Mouse (Mus musculus): ENCODE data around the gene Chga. TPM values are rescaled to one million over a fixed set of nuclear protein-coding genes. Genes with fewer than 3 reads are reported as not detected.

Chga gene
- polyA plus RNA-seq, 1 experiment from 2014 or later, result 27.1 TPM

GRCm38 (mm10) chr12:102598535-102598934, 43.8 kb downstream of the Chga start:
- 98% methylated on average over 3 of the region's 3 CpGs for WGBS
- Histone ChIP-seq H3K9ac (ENCODE audit: low read depth, low read length) (no peak overlapping the region), H3K9me3 (ENCODE audit: control insufficient read depth, low read length) (no peaks in the 10 kb centered on the region), H3K4me1 (replicated peaks; ENCODE audit: control insufficient read depth, insufficient read depth, low read length) (peaks cover 3% of the 10 kb centered on the region; the same call in 1 of the 2 replicates), H3K36me3 (ENCODE audit: control insufficient read depth, insufficient read depth, low read length) (no peaks in the 10 kb centered on the region), H3K27me3 (ENCODE audit: control insufficient read depth, insufficient read depth, low read length) (no peaks in the 10 kb centered on the region), H3K4me3 (ENCODE audit: low read depth, low read length) (no peak overlapping the region), H3K4me2 (replicated peaks; ENCODE audit: low read depth, low read length) (no peak overlapping the region), H3K27ac (ENCODE audit: low read depth, low read length) (no peak overlapping the region)
- no peak for DNase-seq (ENCODE audit: low spot score)
- no peak for ATAC-seq (ENCODE audit: low FRiP score)

GRCm38 (mm10) chr12:102599801-102600200, 45.0 kb downstream of the Chga start:
- no peaks in the 10 kb centered on the region for H3K36me3 ChIP-seq (ENCODE audit: control insufficient read depth, insufficient read depth, low read length)
- H3K27me3 ChIP-seq (ENCODE audit: control insufficient read depth, insufficient read depth, low read length), result no peaks in the 10 kb centered on the region
- H3K27ac ChIP-seq (ENCODE audit: low read depth, low read length), result peak overlapping the region; percentile 19; the same call in 1 of the 2 replicates
- no peak overlapping the region for H3K4me3 ChIP-seq (ENCODE audit: low read depth, low read length)
- DNase-seq (ENCODE audit: low spot score) (no peak), ATAC-seq (ENCODE audit: low FRiP score) (0 out of 2 replicates have a peak, but pooled peaks have one; percentile 10)
- 76% methylated on average over 7 of the region's 7 CpGs for WGBS
- H3K4me1 ChIP-seq (replicated peaks; ENCODE audit: control insufficient read depth, insufficient read depth, low read length), result peaks cover 3% of the 10 kb centered on the region; the same call in 1 of the 2 replicates
- H3K9me3 ChIP-seq (ENCODE audit: control insufficient read depth, low read length), result no peaks in the 10 kb centered on the region
- H3K9ac ChIP-seq (ENCODE audit: low read depth, low read length), result no peak overlapping the region
- H3K4me2 ChIP-seq (replicated peaks; ENCODE audit: low read depth, low read length), result no peak overlapping the region

GRCm38 (mm10) chr12:102600345-102600744, 45.6 kb downstream of the Chga start:
- Histone ChIP-seq H3K27me3 (ENCODE audit: control insufficient read depth, insufficient read depth, low read length) (no peaks in the 10 kb centered on the region), H3K4me2 (replicated peaks; ENCODE audit: low read depth, low read length) (no peak overlapping the region), H3K4me3 (ENCODE audit: low read depth, low read length) (no peak overlapping the region), H3K36me3 (ENCODE audit: control insufficient read depth, insufficient read depth, low read length) (no peaks in the 10 kb centered on the region), H3K27ac (ENCODE audit: low read depth, low read length) (no peak overlapping the region; the same call in 1 of the 2 replicates), H3K4me1 (replicated peaks; ENCODE audit: control insufficient read depth, insufficient read depth, low read length) (peaks cover 3% of the 10 kb centered on the region; the same call in 1 of the 2 replicates), H3K9me3 (ENCODE audit: control insufficient read depth, low read length) (no peaks in the 10 kb centered on the region), H3K9ac (ENCODE audit: low read depth, low read length) (no peak overlapping the region)
- 53% methylated on average over 6 of the region's 6 CpGs for WGBS
- DNase-seq (ENCODE audit: low spot score) (peak; percentile 33), ATAC-seq (ENCODE audit: low FRiP score) (peak; percentile 57; the same call in 1 of the 2 replicates)

GRCm38 (mm10) chr12:102601847-102602246, 47.1 kb downstream of the Chga start:
- ATAC-seq (ENCODE audit: low FRiP score) (no peak), DNase-seq (ENCODE audit: low spot score) (no peak)
- 47% methylated on average over 8 of the region's 8 CpGs for WGBS
- Histone ChIP-seq H3K4me2 (replicated peaks; ENCODE audit: low read depth, low read length) (no peak overlapping the region), H3K27ac (ENCODE audit: low read depth, low read length) (no peak overlapping the region), H3K36me3 (ENCODE audit: control insufficient read depth, insufficient read depth, low read length) (no peaks in the 10 kb centered on the region), H3K9me3 (ENCODE audit: control insufficient read depth, low read length) (no peaks in the 10 kb centered on the region), H3K27me3 (ENCODE audit: control insufficient read depth, insufficient read depth, low read length) (no peaks in the 10 kb centered on the region), H3K4me1 (replicated peaks; ENCODE audit: control insufficient read depth, insufficient read depth, low read length) (peaks cover 3% of the 10 kb centered on the region; the same call in 1 of the 2 replicates), H3K4me3 (ENCODE audit: low read depth, low read length) (no peak overlapping the region), H3K9ac (ENCODE audit: low read depth, low read length) (peak overlapping the region; percentile 27; the same call in 1 of the 2 replicates)

GRCm38 (mm10) chr12:102602255-102603041, 47.7 kb downstream of the Chga start:
- H3K36me3 ChIP-seq (ENCODE audit: control insufficient read depth, insufficient read depth, low read length), result no peaks in the 10 kb centered on the region
- H3K9me3 ChIP-seq (ENCODE audit: control insufficient read depth, low read length), result no peaks in the 10 kb centered on the region
- H3K27ac ChIP-seq (ENCODE audit: low read depth, low read length), result no peak overlapping the region
- DNase-seq (ENCODE audit: low spot score) (no peak), ATAC-seq (ENCODE audit: low FRiP score) (no peak)
- no peak overlapping the region for H3K4me3 ChIP-seq (ENCODE audit: low read depth, low read length)
- peaks cover 3% of the 10 kb centered on the region; the same call in 1 of the 2 replicates for H3K4me1 ChIP-seq (replicated peaks; ENCODE audit: control insufficient read depth, insufficient read depth, low read length)
- no peak overlapping the region for H3K4me2 ChIP-seq (replicated peaks; ENCODE audit: low read depth, low read length)
- no peaks in the 10 kb centered on the region for H3K27me3 ChIP-seq (ENCODE audit: control insufficient read depth, insufficient read depth, low read length)
- 84% methylated on average over 9 of the region's 9 CpGs for WGBS
- no peak overlapping the region for H3K9ac ChIP-seq (ENCODE audit: low read depth, low read length)

GRCm38 (mm10) chr12:102605607-102606006, 50.8 kb downstream of the Chga start:
- no peak overlapping the region for H3K27ac ChIP-seq (ENCODE audit: low read depth, low read length)
- H3K4me3 ChIP-seq (ENCODE audit: low read depth, low read length), result no peak overlapping the region
- ATAC-seq (ENCODE audit: low FRiP score) (no peak), DNase-seq (ENCODE audit: low spot score) (no peak)
- H3K4me1 ChIP-seq (replicated peaks; ENCODE audit: control insufficient read depth, insufficient read depth, low read length), result peaks cover under 1% of the 10 kb centered on the region; the same call in 1 of the 2 replicates
- WGBS, result 94% methylated on average over 6 of the region's 6 CpGs
- H3K9ac ChIP-seq (ENCODE audit: low read depth, low read length), result no peak overlapping the region
- no peaks in the 10 kb centered on the region for H3K27me3 ChIP-seq (ENCODE audit: control insufficient read depth, insufficient read depth, low read length)
- H3K4me2 ChIP-seq (replicated peaks; ENCODE audit: low read depth, low read length), result no peak overlapping the region
- no peaks in the 10 kb centered on the region for H3K9me3 ChIP-seq (ENCODE audit: control insufficient read depth, low read length)
- no peaks in the 10 kb centered on the region for H3K36me3 ChIP-seq (ENCODE audit: control insufficient read depth, insufficient read depth, low read length)

GRCm38 (mm10) chr12:102607066-102607465, 52.3 kb downstream of the Chga start:
- H3K4me2 ChIP-seq (replicated peaks; ENCODE audit: low read depth, low read length), result no peak overlapping the region
- no peaks in the 10 kb centered on the region for H3K9me3 ChIP-seq (ENCODE audit: control insufficient read depth, low read length)
- DNase-seq (ENCODE audit: low spot score) (no peak), ATAC-seq (ENCODE audit: low FRiP score) (no peak)
- H3K27me3 ChIP-seq (ENCODE audit: control insufficient read depth, insufficient read depth, low read length), result no peaks in the 10 kb centered on the region
- no peak overlapping the region for H3K9ac ChIP-seq (ENCODE audit: low read depth, low read length)
- 90% methylated on average over 8 of the region's 8 CpGs for WGBS
- H3K4me3 ChIP-seq (ENCODE audit: low read depth, low read length), result no peak overlapping the region
- H3K27ac ChIP-seq (ENCODE audit: low read depth, low read length), result no peak overlapping the region
- H3K4me1 ChIP-seq (replicated peaks; ENCODE audit: control insufficient read depth, insufficient read depth, low read length), result no peaks in the 10 kb centered on the region
- no peaks in the 10 kb centered on the region for H3K36me3 ChIP-seq (ENCODE audit: control insufficient read depth, insufficient read depth, low read length)

- Histone ChIP-seq H3K9ac (ENCODE audit: low read depth, low read length) (no peak overlapping the region), H3K9me3 (ENCODE audit: control insufficient read depth, low read length) (no peaks in the 10 kb centered on the region), H3K4me2 (replicated peaks; ENCODE audit: low read depth, low read length) (no peak overlapping the region), H3K4me3 (ENCODE audit: low read depth, low read length) (no peak overlapping the region), H3K27me3 (ENCODE audit: control insufficient read depth, insufficient read depth, low read length) (no peaks in the 10 kb centered on the region), H3K27ac (ENCODE audit: low read depth, low read length) (no peak overlapping the region), H3K4me1 (replicated peaks; ENCODE audit: control insufficient read depth, insufficient read depth, low read length) (no peaks in the 10 kb centered on the region), H3K36me3 (ENCODE audit: control insufficient read depth, insufficient read depth, low read length) (no peaks in the 10 kb centered on the region)
- ATAC-seq (ENCODE audit: low FRiP score) (no peak), DNase-seq (ENCODE audit: low spot score) (no peak)
- 80% methylated on average over 11 of the region's 11 CpGs for WGBS
These were observed 53.2 kb downstream of the Chga start for GRCm38 (mm10) chr12:102607808-102608517.
